Mouse (Mus musculus): ENCODE data around the gene Cfc1.
"Not testable (repeated sequence)": the region's sequence is repeated elsewhere in the genome, so short reads cannot be mapped to it uniquely, and the experiment has no call there.

Gene Cfc1

GRCm38 (mm10) chr1:34535043-34535698 lies at the start of gene Cfc1:
Cfc1 (plus strand) TSS chr1:34535648.
- DNase-seq, result not testable (repeated sequence)

DNA sequence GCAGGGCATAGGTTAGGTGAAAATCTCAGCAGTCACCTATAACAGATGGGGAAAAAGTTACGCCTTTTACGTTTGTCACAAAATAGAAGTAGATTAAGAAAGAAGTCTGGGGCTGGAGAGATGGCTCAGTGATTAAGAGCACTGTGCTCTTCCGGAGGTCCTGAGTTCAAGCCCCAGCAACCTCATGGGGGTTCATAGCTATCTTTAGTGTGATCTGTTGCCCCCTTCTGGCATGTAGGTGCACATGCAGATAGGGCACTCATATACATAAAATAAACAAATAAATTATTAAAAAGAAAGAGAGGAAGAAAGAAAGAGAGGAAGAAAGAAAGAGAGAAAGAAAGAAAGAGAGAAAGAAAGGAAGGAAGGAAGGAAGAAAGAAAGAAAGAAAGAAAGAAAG lies 48.1 kb upstream of the Cfc1 start:
- no peak for DNase-seq

- DNase-seq, result no peak
Observed at GRCm38 (mm10) chr1:34489852-34490541, 45.5 kb upstream of the Cfc1 start.

DNA sequence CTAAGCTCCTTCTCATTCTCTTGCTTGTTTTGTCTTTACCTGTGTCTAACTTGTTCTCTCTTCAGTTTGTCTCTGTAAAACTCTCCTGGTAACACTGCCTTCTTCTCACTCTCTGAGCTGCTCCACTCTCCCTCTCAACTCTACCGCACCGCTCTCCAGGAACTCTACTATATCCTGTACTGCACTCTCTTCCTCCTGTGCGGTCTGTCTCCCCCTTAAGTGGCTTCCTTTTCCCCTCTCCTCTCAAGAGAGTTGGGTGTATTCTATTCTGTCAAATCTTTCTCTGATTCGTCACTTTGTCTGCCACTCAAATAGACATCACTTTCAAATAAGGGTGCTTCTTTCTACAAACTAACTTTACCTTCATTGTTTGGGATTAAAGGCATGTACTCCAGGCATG lies 44.0 kb upstream of the Cfc1 start:
- DNase-seq, result no peak

DNA sequence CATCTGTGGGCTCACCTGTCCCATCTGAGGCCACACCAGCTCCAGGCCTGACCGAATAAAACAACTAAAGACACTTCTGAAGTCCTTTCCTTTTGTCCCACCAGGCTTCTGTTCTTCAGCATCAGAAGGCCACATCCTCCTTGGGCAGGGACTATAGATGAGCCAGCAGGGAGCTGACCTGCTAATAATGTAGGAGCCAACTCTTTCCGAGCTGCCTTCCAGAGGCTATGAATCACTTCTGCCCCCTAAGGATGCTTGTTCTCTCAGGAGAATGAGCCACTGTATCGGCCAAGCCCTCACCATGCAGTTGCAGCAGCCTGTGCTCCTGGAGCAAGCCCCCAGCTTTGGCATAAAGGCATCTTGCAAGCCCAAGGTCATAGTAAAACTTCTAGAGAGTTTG lies 32.5 kb upstream of the Cfc1 start:
- no peak for DNase-seq

DNA sequence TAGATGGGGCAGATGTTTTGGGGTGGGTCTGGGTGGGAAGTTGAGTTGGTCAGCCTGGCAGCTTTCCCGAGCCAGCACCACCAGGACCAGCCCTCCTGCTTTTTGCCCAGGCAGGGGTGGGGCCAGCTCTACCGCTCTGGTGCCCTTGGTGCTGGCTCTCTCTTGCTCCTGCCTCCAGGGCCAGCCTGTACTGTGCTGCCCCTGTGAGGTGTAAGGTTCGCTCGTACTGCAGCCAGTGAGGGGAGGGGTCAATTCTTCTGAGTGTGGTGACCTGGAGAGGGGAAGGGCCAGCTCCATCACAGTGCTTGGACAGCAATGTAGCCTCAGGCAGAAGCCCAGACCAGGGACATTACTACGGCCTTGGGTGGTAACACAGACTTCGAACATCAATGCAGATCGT lies 30.1 kb upstream of the Cfc1 start:
- DNase-seq, result no peak

- no peak for DNase-seq
Observed at GRCm38 (mm10) chr1:34505970-34506551, 29.4 kb upstream of the Cfc1 start.

DNA sequence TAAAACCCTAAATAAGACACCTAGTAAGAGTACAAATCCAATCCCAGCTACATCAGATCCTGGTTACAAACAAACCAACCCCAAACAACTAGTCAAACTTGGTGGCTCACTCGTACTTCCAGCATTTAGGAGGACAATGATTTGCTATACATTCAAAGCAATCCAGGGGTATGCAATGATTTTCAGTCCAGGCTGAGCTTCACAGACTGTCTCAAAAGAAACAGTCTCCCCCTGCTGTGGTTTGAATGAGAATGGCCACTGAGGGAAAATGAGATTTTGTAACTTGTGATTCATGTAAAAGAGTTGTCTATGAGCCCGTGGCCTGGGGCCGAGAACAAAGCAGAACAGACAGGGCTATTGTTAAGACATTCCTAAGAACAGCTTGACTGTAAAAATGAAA lies 27.5 kb upstream of the Cfc1 start:
- DNase-seq, result no peak

- DNase-seq, result no peak
Observed at GRCm38 (mm10) chr1:34510575-34510981, 24.9 kb upstream of the Cfc1 start.

DNA sequence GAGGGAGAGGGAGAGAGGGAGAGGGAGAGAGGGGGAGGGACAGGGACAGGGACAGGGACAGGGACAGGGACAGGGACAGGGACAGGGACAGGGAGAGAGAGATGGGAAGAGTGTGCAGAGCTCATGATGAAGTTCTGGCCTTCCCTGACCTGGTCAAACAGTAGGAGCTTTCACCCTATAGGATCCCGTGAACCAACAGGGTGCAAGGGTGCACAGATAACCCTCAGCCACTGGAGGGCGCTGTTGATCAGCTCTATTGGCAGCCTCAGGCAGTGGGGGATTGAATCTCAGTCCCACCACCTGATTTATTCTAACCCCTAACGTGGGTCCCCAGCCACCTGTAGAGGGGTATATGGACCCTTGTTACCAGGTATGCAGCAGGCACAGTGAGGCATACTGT lies 24.4 kb upstream of the Cfc1 start:
- DNase-seq, result peak in 1 of 2 experiments; percentile 8

DNA sequence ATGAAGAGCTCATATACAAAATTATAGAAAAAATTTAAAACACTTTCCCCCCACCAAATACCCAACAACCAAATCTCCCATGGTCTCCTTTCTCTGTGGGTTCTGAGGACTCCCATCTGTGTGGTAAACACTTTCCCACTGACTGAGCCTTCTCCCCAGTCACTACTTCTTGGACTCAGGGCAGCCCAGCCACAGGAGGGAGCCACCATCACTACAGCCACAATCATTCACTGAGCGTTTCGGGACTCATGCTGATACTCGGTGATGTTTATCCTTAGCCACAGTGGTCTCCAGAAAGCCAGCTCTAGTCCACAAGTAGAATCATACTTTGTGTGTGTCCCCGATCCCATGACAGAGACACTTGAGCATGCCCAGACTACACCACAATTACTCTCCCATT lies 22.4 kb upstream of the Cfc1 start:
- no peak for DNase-seq

DNA sequence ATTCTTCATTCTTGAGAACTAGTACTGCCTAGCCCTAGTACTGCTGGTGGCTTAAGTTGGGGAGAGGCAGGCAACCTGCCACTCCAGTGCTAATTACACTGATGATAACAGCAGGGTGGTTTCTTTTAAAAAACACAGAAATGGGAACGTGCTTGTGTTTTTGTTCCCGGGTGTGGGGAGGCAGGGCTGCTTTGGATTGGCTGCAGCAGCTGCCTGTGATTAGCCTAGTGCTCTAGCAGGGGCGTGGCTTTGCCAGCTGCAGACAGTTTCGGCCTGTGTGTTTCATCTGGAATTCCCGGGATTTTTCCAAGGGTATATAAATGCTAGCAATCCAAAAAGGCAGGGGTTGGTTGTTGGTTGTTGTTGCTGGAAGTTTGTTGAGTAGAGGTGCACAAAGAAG lies 18.9 kb upstream of the Cfc1 start:
- DNase-seq, result no peak

DNA sequence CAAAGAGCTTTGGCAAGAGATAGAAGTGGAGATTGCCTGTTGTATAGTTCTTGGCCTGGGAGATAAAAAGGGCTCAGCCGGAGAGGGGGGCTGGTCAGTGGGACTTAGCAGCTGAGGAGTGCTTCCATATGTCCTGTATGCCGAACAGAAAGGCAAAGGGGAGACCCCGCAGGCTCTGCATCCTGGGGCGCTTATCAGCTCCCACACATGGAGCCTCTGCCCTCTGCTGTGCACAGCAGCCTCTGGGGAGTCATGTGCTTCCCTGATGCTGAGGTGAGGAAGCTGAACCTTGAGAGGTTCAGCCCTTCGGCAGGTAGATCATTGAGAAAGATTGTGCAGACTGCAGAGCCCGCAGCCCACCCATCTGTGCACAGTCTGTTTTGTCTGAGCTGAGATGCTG lies 18.2 kb upstream of the Cfc1 start:
- not testable (repeated sequence) for DNase-seq

DNA sequence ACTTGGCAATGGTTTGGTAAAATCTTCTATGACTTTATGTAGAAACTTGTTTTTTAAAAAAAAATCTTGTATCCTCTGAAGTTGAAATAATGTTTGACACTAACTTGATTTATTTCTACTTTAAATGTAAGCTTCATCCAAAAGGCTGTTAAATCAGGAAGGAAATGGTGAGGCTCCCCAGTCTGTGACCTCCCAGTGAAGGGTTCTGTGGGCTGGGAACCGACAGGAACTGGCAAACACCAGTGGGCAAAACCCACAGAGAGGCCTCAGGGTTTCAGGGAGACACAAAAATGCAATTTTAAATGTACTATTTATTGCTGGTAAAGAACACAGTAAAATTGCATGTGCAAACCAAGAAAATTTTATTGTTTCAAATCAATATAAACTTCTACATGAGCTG lies 17.7 kb upstream of the Cfc1 start:
- DNase-seq, result not testable (repeated sequence)

DNA sequence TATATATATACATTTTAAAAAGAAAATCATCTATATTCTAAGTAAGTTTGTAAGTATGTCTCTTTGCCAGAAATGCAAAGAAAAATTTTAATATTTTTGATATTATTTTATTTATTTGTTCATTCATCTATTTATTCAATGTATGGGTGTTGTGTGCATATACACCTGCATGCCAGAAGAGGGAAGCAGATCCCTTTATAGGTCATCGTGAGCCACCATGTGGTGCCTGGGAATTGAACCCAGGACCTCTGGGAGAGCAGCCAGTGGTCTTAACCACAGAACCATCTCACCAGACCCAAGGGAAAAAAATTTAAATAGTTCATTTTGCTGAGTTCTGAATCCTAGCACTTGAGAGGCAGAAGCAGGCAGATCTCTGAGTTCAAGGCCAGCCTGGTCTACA lies 17.2 kb upstream of the Cfc1 start:
- no peak for DNase-seq

DNA sequence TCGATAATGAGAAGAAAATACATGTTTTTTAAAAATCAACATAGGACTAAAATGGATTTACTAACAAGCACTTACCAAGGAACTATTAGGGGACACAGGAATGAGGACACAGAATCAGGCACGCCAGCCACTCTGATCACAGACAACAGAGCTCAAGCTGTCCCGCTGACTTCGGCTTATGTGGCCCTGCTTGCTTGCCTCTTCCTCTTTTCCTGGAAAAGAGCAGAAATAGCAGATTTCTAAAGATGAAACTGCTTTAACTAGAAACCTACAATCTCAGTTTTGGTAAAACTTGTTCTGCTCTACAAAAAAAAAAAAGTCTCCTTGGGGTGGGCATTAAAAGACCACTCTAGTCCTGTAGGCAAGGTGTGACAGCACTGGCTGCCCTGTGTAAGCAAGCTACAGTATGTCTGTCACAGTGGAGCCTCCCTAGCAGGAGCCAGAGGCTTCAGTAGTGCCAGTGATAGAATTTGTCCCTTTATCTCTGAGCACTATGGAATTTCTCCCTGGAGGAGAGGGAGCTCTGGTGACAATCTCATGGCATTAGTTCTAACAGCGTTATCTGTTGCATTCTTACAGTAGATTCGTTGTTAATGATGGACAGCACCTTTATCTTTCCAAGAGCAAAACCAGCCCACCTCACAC lies 13.1 kb upstream of the Cfc1 start:
- DNase-seq, result no peak

- DNase-seq, result no peak
Observed at GRCm38 (mm10) chr1:34522850-34523244, 12.6 kb upstream of the Cfc1 start.

GRCm38 (mm10) chr1:34523647-34524046 lies 11.8 kb upstream of the Cfc1 start:
- no peak for DNase-seq

DNA sequence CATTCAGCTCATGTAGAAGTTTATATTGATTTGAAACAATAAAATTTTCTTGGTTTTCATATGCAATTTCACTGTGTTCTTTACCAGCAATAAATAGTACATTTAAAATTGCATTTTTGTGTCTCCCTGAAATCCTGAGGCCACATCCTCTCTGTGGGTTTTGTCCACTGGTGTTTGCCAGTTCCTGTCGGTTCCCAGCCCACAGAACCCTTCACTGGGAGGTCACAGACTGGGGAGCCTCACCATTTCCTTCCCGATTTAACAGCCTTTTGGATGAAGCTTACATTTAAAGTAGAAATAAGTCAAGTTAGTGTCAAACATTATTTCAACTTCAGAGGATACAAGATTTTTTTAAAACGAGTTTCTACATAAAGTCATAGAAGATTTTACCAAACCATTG lies 874 bp upstream of the Cfc1 start:
- not testable (repeated sequence) for DNase-seq

DNA sequence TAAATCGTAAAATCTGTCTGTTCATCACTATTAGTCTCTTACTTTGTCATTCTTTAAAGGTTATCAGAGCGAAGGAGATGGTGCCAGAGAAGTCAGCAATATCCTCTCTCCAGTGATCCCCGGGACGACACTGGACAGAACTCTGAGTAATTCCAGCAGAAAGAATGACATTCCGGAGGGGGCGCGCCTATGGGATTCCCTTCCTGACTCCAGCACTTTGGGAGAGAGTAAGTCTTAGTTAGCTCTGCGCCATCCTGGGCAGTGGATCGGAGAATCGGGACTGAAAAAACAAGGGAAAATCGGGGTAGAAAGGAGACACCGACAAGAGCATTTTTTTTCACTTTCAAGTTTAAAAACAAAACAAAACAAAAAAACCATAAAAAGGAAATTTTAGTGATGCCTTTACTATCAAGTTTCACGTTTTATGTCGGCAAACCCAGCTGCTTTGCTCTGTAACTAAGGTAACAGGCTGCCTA lies 881 bp downstream of the Cfc1 start:
- DNase-seq, result no peak

DNA sequence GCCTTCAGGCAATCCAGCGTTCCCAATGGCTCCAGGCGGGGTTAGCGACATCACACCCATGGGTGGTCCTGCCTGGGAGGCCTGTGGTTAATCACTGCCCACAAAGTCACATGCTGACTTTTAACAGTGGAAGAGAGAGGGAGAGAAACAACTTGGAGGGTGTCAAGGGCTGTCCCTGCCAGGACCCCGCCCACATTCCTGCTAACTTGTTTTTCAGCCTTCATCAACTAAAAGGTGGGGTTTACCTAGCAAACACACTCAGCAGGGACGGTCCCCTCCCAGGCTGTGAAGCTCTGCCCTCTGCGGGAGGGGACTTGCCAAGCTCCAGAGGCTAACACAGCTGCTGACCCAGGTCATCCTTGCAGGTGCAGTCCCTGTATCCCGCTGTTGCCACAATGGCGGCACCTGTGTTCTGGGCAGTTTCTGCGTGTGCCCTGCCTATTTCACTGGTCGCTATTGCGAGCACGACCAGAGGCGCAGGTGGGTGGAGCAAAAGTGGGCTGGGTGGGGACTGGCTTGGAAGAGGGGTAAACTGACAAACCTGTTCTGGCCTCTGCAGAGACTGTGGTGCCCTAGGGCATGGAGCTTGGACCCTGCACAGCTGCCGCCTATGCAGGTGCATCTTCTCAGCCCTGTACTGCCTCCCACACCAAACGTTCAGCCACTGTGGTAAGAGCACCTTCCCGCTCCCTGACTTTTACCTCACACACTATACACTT lies 1.5 kb downstream of the Cfc1 start:
- peak; percentile 3 to 13 for DNase-seq

GRCm38 (mm10) chr1:34547074-34547473 lies 11.6 kb downstream of the Cfc1 start:
- no peak for DNase-seq

- DNase-seq, result no peak
Observed at GRCm38 (mm10) chr1:34553690-34554089, 18.2 kb downstream of the Cfc1 start.

Measured in kidney, adult 8-10 months (tissue).